Mouse (Mus musculus) hindlimb bud, embryonic 11.5 days (tissue): Measurements from ENCODE around the gene Kif3c.
"Not testable (repeated sequence)": the region's sequence is repeated elsewhere in the genome, so short reads cannot be mapped to it uniquely, and the experiment has no call there.

ENCODE experiments used
- DNase-seq: peaks from one replicate; pipeline ENCODE4 v3.0.0-alpha.2; 2012; ENCODE audit warnings: low read depth, low spot score; ENCODE audit errors: extremely low spot score

The Kif3c gene

DNA sequence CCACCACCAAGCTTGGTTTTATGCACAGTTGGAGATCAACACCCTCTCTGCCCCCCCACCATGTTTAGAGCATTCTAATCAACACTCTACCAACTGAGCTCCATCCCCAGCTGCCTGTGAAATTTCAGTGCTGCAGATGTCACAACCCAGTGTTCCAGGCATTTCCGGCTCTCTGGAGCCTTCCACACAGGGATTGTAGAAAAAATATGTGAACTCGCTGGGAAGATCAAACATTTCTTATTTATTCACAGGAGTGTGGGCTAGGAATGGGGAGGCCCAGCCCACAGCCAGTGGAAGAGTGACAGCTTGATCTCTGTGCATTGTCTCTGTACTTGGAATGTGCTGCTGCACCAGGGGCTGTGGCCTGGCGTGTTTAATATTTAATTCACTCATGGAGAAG, 3.8 kb downstream of the Kif3c start:
- no peak for DNase-seq

DNA sequence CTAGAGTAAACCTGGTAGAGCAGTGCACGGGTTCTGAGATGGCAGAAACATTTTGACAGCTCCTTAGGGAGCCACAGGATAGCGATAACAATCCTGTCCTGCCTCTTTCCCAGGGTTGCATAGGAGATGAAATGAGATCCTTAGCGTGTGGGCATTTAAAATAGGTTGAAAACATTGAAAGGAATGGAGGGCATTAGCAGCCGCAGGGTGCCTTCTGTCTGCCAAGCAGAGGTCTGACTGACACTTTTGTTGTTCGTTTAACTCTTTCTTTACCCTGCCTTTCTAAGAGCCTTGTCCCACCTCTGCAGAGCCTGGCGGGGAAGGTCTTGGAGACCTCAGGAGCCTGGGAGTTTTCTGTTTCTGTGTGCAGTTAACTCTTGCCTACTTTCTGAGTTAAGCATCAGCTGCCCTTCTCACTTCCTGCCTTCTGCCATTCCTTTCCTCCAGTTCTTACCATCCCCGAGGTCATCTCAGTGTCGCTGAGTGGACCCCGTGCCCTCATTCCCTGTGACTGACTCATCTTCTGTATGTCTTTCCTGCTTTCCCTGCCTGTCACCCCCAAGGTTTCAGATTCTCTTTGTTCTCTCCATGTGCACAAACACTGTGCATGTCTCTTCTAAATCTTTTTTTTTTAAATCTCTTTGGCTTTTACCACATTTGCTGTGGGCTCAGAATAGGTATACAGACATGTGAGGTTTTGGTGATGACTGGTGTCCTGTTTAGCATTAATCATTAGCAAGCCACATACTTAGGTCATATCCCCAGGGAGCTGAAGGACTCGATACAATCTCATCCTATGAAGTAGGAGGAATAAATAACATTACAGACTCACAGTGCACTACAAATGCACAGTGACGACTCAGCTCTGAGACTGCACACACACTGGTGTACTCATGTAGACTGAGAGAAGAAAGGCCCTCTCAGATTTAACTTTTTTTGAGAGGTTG, 6.3 kb downstream of the Kif3c start:
- no peak for DNase-seq

DNA sequence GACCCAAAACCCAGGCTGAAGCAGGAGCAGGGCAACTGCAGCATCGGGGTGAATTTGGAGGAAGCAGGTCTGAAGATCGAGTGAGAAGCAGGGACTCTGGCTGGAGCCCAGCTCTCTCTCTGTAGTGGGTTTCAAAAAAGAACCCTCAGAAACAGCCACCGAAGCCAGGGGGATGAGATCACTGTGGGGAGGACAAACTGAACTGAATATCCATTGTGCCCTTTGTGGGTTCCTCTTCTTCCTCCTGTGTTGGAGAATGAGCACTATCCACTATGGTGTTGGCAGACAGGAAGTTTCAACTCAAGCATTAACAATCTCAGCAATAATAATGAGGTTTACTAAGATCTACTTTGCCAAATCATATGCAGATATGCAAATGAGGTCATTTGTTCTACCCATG, 7.1 kb downstream of the Kif3c start:
- no peak for DNase-seq

DNA sequence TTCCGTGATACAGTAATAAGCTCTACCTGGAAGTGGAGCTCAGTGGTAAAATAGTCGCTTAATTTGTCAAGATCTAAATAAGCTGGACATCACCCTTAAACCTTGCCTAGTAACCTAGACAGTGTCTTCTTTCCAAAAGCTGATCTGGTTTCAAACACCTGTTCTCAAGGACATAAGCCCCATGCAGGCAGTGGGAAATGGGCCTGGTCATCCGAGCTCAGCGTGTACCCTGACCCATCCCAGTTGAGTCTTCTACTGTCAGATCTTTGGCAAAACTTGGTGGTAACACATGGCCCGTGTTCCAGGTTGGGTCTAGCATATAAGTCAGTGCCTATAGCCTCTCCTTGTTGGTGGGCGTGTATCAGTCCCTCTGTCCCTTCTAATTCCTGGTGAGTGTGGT, 8.6 kb downstream of the Kif3c start:
- DNase-seq = no peak

DNA sequence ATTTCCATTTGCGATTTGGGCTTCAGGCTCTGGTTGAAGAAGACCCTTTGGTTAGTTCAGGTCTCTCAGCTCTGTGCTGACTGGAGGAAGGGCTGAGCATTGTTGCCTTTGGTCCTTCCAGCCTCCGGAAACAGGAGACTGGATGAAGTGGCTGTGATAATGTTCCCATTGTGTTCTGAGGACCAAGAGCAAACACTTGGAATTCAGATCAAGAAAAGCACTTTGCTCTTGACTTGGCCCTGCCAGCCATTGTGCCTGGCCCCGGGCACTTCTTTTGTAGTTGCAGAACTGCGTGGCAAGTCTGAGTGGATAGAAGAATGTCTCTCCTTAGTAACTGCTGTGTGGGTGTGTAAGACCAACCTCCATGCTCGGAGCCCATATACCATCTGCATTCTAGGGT, 9.6 kb downstream of the Kif3c start:
- no peak for DNase-seq

DNA sequence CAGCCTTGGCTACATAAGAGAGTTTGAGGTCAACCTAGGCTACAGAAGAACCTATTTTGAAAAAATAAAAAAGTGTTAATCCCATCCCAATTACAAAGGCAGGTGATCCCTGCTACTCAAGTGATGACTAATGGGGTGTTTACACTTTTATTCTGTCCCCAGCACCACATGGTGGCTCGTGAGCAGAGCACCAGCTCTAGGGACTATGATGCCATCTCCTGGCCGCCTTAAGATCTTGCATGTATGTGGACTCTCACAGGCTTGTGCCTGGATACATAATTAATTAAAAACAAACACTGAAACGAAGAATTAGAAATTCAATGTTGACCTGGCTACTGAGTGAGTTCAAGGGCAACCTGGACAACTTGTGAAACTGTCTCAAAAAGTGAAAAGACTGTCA, 12.3 kb downstream of the Kif3c start:
- no peak for DNase-seq

DNA sequence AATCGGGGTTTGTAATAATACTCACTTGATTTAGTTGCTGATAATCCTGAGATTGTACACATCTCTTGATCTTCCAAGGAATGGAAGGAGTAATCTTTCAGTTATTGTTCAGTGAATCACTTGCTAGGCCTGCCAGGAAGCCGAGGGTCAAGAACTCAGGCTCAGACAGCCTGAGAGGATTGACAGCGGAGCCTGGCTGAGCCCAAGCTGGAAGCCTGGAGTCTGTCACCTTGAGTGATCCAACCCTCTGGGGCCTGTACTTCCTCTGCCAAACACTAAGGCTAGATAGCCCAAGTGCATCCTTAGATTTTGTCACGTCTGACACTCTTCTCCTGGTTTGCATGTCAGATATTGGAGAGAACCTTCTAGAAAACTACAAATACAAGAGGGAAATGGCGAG, 12.8 kb downstream of the Kif3c start:
- DNase-seq = no peak

DNA sequence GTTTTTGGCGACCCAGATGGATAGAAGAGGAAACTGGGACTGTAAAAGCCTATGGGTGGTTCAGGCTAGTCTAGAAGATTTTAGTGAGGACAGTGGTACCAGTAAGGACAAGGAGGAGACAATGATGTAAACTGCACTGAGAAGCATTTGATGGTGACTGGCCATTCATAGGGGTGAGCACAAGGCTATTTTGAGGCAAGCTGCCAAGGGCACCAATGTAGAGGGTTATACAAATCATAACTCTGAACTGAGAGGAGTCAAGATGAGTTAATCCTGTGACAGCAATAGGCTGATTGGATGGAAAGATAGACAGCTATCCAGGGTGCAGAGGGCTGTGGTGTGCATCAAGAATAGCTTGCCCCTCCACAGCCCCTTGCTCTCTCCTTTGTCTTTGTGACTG, 19.9 kb downstream of the Kif3c start:
- DNase-seq = no peak

DNA sequence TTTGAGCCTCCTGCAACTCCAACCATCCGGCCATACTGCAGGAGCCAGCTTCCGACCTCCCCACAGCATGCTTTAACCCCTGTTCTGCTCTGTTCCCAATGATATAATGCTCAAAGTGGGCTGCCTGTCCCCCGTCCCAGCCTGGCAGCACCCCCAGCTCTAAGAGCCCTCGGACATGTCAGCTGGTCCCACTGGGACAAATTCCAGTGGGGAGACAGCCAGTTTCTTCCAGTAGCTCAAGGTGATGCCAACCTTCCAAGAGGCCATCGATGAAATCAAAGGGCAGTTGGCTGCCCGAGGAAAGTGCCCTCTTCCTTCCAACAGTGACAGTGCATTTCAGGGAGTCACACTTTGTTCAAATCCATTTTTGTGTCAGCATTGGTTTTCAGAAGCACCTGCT, 20.3 kb downstream of the Kif3c start:
- DNase-seq = no peak

DNA sequence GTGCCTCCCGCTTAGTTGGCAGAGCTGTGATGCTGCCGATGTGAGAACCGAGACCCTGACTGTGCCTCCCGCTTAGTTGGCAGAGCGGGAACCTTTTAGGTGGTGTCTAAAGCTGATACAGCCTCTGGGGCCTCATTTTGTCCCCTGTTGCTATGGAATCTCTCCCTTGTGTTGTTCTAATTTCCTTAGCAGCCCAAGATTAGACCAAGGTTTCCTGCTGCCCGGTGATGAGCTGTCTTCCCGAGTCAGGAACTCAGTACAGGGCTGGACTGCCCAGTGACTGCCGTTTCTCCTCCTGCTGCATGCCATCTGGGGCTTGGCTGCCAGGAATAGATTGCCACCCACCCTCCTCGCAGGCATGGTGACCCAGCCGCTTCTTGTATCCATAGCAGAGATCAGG, 21.0 kb downstream of the Kif3c start:
- DNase-seq = no peak

DNA sequence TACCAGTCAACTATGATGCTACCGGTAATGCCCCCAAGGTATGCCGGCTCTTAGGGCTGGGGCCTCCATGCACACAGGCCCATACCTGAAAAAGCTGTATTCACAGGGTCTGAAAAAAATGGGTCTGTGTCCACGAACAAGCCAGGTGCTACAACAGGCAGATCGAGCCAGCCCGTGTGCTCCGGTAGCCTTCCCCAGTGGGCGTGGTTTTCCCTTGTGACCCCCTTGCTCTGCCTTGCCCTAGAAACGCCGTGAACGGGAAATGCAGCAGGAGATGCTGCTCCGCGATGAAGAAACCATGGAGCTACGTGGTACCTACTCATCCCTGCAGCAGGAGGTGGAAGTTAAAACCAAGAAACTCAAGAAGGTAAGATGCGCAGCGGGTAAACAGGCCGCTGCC, 23.0 kb downstream of the Kif3c start:
- DNase-seq = no peak

DNA sequence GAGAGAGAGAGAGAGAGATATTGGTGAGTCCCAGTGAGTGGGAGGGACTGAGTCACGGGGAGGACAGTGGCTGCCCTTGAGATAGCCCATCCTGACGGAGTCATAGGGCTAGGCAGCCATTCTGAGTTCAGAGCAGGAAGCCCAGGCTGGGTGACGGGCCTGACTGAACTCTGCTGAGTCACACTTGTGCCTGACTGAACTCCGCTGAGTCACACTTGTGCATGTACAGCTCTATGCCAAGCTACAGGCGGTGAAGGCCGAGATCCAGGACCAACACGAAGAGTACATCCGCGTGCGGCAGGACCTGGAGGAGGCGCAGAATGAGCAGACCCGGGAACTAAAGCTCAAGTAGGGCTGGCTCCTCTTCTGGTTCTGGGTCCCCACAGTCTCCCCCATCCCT, 24.5 kb downstream of the Kif3c start:
- DNase-seq = no peak

DNA sequence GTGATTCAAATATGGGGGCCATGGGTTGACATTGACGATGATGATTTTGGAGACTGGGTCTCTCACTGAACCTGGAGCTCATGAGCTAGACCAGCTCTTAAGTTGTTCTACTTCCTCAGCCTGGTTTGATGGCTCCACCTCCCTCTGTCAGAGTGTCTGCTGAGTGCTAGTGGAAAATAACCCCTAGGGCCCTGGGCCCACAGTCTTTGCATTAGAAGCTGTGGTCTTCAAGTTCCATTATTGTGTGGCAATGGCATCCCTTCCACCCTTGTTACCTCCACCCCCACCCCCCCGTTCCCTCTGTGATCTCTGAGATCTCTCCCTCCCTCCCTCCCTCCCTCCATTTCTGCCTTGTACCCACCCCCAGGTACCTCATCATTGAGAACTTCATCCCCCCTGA, 25.1 kb downstream of the Kif3c start:
- DNase-seq = no peak

DNA sequence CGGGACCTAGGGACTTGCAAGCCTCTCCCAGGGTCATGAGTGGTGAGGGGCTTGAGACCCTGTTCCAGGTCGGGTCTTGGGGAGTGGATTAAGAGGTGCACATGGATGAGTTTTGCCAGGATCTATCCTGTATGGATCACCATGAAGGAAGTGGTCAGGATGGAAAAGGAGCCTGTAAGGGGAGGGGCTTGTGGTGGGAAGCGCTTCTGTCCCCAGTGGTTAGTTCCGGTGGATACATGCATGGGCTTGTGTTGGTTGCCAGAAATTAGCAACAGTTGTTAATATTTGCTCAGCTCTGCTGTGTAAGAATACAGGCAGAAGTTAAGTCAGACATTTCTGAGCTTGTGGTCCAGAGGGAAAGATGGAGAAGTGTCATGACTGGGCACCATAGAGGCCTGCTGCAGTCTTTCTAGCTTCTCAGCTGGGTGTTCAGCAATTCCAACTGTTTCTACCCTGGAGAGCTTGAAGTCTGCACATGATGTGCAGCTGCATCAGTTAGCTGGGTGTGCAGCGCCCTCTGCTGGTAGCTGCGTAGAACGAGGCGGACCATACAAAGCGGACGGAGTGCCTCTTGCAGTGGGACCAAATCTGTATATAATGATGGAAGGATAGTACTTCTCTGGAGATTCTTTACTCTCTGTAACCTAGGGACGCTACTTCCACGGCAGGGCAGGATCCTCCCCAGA, 25.8 kb downstream of the Kif3c start:
- DNase-seq = peak; percentile 63

DNA sequence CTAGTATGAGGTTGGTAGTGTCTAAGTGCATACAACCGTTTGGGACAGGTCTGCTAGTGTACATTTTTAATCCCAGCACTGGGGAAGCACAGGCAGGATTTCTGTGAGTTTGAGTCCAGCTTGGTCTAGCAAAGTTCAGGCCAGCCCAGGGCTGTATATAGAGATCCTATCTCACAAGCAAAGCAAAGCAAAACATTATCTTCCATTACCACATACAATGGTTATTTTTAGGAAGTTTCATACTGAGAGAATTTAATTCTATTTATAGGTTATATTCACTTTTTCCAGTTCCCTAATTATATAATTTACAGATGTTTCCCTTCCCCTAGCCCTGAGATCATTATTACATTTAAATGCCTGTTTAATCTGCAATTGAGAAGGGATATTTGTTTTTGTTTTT, 26.3 kb downstream of the Kif3c start:
- DNase-seq = no peak

DNA sequence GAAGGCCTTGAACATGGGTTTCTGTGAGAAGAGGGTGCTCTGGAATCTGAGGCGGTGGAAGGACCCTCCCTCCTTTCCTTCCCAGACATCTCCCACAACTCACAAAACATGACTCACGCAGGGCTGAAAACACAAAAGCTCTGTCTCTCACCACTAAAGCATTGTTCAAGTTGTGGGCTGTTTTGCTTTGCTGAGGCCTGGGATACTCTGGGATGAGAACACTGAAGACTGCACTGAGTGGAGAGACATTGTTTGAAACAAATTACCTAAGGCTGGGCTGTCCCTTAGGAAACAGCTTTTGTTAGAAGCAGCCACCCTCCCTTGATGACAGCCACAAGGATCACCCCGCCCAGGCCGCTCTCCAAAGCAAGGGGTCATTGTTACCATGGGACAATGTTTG, 28.2 kb downstream of the Kif3c start:
- DNase-seq = no peak

DNA sequence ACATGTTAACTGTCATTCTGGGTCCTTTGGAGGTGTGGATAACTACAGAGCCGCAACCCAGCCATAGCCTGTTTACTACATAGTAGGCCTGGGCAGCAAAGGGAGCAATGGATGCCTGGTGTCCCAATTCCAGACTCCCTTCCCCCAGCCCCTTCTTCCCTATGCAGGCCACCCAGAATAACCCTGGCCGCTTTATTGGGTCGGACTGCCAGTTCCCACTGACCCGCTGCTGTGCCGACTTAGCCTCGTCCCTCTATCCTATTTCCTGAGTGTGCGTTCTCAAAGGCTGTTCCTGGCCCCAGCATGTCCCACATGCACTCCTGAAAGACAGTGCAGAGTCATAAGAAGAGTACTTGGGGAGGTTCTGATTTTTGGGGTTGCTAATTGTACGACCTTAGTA, 32.0 kb downstream of the Kif3c start:
- no peak for DNase-seq

DNA sequence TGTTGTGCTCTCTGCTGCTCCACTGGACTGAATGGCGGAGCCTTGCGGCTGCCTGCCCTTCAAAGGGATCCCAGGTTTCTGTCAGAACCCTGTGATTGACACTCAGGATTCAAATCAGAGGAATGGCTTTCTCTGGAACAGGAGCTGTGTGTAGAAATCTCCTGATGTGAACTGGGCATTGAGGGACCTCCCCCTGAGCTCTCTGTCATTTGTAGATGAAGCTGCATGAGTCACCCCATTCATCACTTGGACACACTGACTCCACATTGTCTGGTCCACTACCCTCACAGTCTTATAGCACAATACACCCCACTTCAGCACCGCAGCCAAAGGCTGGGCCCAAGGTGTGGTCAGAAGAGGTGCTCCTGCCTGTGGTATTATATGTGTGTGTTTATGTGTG, 40.7 kb downstream of the Kif3c start:
- DNase-seq = not testable (repeated sequence)

DNA sequence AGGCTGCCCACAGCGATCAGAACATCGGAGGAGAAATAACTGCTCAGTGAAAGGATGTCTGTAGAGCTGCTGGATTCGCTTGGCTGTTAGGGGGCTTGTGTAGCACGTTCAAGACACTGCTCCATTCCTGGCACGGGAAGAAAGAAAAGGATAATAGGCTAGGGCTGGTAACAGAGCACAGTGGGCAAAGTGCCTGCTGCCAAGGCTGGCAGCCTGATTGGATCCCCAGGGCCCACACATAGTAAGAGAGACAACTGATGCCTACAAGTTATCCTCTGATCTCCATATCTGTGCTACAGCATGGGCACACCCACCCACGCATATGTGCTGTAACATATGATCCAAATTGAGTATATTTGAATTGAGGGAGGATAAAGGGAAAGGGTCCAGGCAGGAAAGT, 41.7 kb downstream of the Kif3c start:
- no peak for DNase-seq

DNA sequence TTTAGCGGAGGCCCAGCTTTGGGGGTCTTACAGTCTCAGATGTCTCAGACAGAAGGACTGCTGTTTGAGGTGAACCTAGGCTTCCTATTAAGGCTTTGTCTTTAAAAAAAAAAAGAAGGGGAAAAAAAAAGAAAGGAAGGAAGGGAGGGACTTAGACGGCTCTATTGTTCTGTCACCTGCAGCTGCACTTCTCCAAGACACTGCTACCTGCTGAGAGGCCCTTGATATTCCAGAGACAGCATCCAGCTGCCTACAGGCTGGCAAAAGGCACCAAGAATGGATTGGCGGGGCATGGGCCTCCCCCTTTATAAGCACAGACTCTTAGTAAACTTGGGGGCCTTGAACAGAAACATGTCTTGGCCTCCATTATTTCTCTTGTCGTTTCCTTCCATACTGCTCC, 50.0 kb downstream of the Kif3c start:
- DNase-seq = no peak

DNA sequence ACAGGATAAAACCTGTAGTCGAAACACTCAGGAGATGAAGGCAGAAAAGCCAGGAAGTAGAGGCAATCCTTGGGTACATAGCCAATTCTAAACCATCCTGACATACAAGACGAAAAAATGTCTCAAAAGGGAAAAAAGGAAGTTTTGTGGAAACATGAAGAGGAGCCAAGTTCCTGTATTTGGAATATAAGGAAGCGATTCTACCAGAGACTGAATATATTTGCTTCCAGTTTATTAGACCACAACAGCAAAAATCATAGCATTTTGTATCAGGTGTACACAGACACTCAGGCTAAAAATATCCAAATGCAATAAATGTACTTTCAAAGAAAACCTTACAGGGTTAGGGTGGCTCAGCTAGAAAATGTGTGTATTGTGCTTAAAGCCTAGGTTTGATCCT, 53.8 kb downstream of the Kif3c start:
- no peak for DNase-seq

DNA sequence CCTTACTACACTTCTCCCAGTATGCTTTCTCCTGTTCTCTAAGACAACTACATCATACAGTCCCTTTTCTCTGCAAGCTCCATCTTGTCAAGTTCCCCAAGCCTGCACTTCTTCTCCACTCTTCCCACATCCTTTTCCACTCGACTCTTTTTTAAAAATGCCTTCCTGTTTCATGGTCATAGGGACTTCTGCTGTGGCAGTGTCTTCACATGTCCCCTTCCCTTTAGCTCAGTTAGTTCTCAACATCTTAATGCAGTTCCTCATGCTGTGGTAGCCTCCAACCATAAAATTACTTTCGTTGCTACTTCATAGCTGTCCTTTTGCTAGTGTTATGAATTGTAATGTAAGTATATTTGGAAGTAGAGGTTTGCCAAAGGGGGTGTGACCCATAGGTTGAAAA, 55.6 kb downstream of the Kif3c start:
- DNase-seq = no peak

DNA sequence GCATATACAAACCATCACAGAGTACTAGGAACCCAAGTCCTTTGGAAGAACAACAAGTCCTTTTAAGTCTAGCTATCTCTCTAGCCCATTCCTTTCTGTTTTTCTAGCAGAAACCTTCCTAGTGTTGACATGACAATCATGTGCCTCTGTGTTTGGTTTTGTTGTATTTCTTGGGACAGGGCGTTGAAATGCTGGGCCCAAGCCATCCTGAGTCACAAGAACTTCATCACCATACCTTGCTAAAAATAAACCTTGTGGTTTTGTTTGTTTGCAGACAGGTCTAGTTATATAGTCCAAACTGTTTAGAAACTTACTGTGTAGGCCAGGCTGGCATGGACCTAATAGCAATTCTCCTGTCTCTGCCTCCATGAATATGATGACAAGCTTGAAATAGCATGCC, 57.9 kb downstream of the Kif3c start:
- DNase-seq = no peak
